Mouse (Mus musculus) intestine, embryonic 15.5 days (tissue): ENCODE results near the gene Pcsk6. TPM values are rescaled to one million over a fixed set of nuclear protein-coding genes. Genes with fewer than 3 reads are reported as not detected.
A peak's percentile ranks its signal among the peaks of the same experiment; 100 is the strongest.

Experiments used
- ATAC-seq: fragments of 200-750 bp; cut with Nextera tagmentation; 2 replicates; pipeline ENCODE4 v1.8.0; 2017; ENCODE audit warnings: moderate TSS enrichment, moderate library complexity
- H3K27ac ChIP-seq: fragments of 300-500 bp; sonication (generic); 2 replicates; pipeline ENCODE4 v1.5.1; 2015; ENCODE audit warnings: mild to moderate bottlenecking, inconsistent platforms
- H3K27me3 ChIP-seq: fragments of 300-500 bp; sonication (generic); replicated peaks from 2 replicates; pipeline ENCODE4 v1.6.1; 2015; ENCODE audit warnings: inconsistent platforms
- H3K36me3 ChIP-seq: fragments of 300-500 bp; sonication (generic); 2 replicates; pipeline ENCODE4 v1.6.1; 2015; ENCODE audit warnings: inconsistent platforms
- H3K4me1 ChIP-seq: fragments of 300-500 bp; sonication (generic); replicated peaks from 2 replicates; pipeline ENCODE4 v1.6.1; 2015; ENCODE audit warnings: inconsistent platforms
- H3K4me2 ChIP-seq: fragments of 300-500 bp; sonication (generic); replicated peaks from 2 replicates; pipeline ENCODE4 v1.6.1; 2015; ENCODE audit warnings: mild to moderate bottlenecking, inconsistent platforms
- H3K4me3 ChIP-seq: fragments of 300-500 bp; sonication (generic); replicated peaks from 2 replicates; pipeline ENCODE4 v1.5.1; 2015; ENCODE audit warnings: inconsistent platforms
- H3K9ac ChIP-seq: fragments of 300-500 bp; sonication (generic); 2 replicates; pipeline ENCODE4 v1.6.1; 2015; ENCODE audit warnings: inconsistent platforms
- H3K9me3 ChIP-seq: fragments of 300-500 bp; sonication (generic); 2 replicates; pipeline ENCODE4 v1.6.1; 2016; ENCODE audit warnings: inconsistent platforms
- WGBS: fragments of 180-500 bp; shearing (Covaris S2); methylation state at CpG from one replicate; pipeline ENCODE4 v1.1.7; 2015; 5-methylcytosine and 5-hydroxymethylcytosine counted together
- polyA plus RNA-seq: library from polyadenylated mRNA; unstranded; fragments of >200 nt; fragmentation: Nextera tagmentation; extraction: Ambion mirVana; gene quantifications from 2 replicates; pipeline ENCODE4 v1.2.1, GENCODE M21; 2015

Pcsk6 gene
- polyA plus RNA-seq, 1 experiment from 2014 or later = 2.6 TPM

- Histone ChIP-seq H3K9ac (no peak overlapping the region), H3K4me2 (no peak overlapping the region), H3K27me3 (no peaks in the 10 kb centered on the region; the same call in none of the 2 replicates), H3K4me3 (no peak overlapping the region), H3K27ac (no peak overlapping the region), H3K4me1 (no peaks in the 10 kb centered on the region), H3K9me3 (no peaks in the 10 kb centered on the region), H3K36me3 (no peaks in the 10 kb centered on the region)
- WGBS = 87% methylated on average over 7 of the region's 7 CpGs
- ATAC-seq = no peak
Observed at GRCm38 (mm10) chr7:65891831-65892230, 30.3 kb downstream of the Pcsk6 start.

GRCm38 (mm10) chr7:65892264-65892828 lies 30.8 kb downstream of the Pcsk6 start:
- H3K9ac ChIP-seq = no peak overlapping the region
- no peak overlapping the region for H3K4me2 ChIP-seq
- no peak overlapping the region for H3K27ac ChIP-seq
- 69% methylated on average over 9 of the region's 9 CpGs for WGBS
- H3K27me3 ChIP-seq = no peaks in the 10 kb centered on the region; the same call in none of the 2 replicates
- ATAC-seq = no peak
- H3K36me3 ChIP-seq = no peaks in the 10 kb centered on the region
- H3K9me3 ChIP-seq = no peaks in the 10 kb centered on the region
- no peaks in the 10 kb centered on the region for H3K4me1 ChIP-seq
- no peak overlapping the region for H3K4me3 ChIP-seq

- whole genome bisulfite sequencing = 88% methylated on average over 10 of the region's 10 CpGs
- no peaks in the 10 kb centered on the region; the same call in none of the 2 replicates for H3K27me3 ChIP-seq
Observed at GRCm38 (mm10) chr7:65893546-65893945, 32.0 kb downstream of the Pcsk6 start.

GRCm38 (mm10) chr7:65895262-65895661 lies 33.7 kb downstream of the Pcsk6 start:
- ATAC-seq = no peak
- Histone ChIP-seq H3K9me3 (no peaks in the 10 kb centered on the region), H3K9ac (no peak overlapping the region), H3K4me1 (no peaks in the 10 kb centered on the region), H3K36me3 (no peaks in the 10 kb centered on the region), H3K27me3 (no peaks in the 10 kb centered on the region; the same call in none of the 2 replicates), H3K27ac (no peak overlapping the region), H3K4me3 (no peak overlapping the region), H3K4me2 (no peak overlapping the region)
- WGBS = 72% methylated on average over 5 of the region's 5 CpGs

More at GRCm38 (mm10) chr7:65893546-65893945, 32.0 kb downstream of the Pcsk6 start:
- no peak overlapping the region for H3K4me3 ChIP-seq
- H3K4me1 ChIP-seq = no peaks in the 10 kb centered on the region
- H3K4me2 ChIP-seq = no peak overlapping the region
- H3K9ac ChIP-seq = no peak overlapping the region
- H3K9me3 ChIP-seq = no peaks in the 10 kb centered on the region
- no peak for ATAC-seq
- H3K27ac ChIP-seq = no peak overlapping the region
- H3K36me3 ChIP-seq = no peaks in the 10 kb centered on the region

GRCm38 (mm10) chr7:65901231-65901630 lies 39.7 kb downstream of the Pcsk6 start:
- Histone ChIP-seq H3K27me3 (no peaks in the 10 kb centered on the region), H3K9ac (no peak overlapping the region), H3K9me3 (no peaks in the 10 kb centered on the region), H3K27ac (no peak overlapping the region), H3K4me1 (no peaks in the 10 kb centered on the region; the same call in 1 of the 2 replicates), H3K36me3 (no peaks in the 10 kb centered on the region), H3K4me2 (no peak overlapping the region), H3K4me3 (no peak overlapping the region)
- no peak for ATAC-seq
- 81% methylated on average over 11 of the region's 11 CpGs for WGBS

GRCm38 (mm10) chr7:65902471-65903180 lies 41.1 kb downstream of the Pcsk6 start:
- Histone ChIP-seq H3K27me3 (no peaks in the 10 kb centered on the region), H3K9ac (no peak overlapping the region), H3K9me3 (no peaks in the 10 kb centered on the region), H3K36me3 (no peaks in the 10 kb centered on the region), H3K4me3 (no peak overlapping the region), H3K4me1 (no peaks in the 10 kb centered on the region; the same call in 1 of the 2 replicates), H3K27ac (peak overlapping the region; percentile 58), H3K4me2 (peak overlapping the region; percentile 32; the same call in 1 of the 2 replicates)
- WGBS = 27% methylated on average over 13 of the region's 13 CpGs
- peak; percentile 71 for ATAC-seq

GRCm38 (mm10) chr7:65903456-65903855 lies 41.9 kb downstream of the Pcsk6 start:
- WGBS = 85% methylated on average over 6 of the region's 6 CpGs
- ATAC-seq = no peak

GRCm38 (mm10) chr7:65906528-65907272 lies 45.2 kb downstream of the Pcsk6 start:
- no peaks in the 10 kb centered on the region for H3K9me3 ChIP-seq
- H3K4me3 ChIP-seq = no peak overlapping the region
- 73% methylated on average over 9 of the region's 9 CpGs for WGBS
- no peak overlapping the region for H3K4me2 ChIP-seq
- no peaks in the 10 kb centered on the region; the same call in 1 of the 2 replicates for H3K4me1 ChIP-seq
- no peaks in the 10 kb centered on the region for H3K36me3 ChIP-seq
- no peaks in the 10 kb centered on the region for H3K27me3 ChIP-seq
- no peak overlapping the region for H3K27ac ChIP-seq
- no peak overlapping the region for H3K9ac ChIP-seq
- no peak for ATAC-seq

More at GRCm38 (mm10) chr7:65903456-65903855, 41.9 kb downstream of the Pcsk6 start:
- H3K27ac ChIP-seq = no peak overlapping the region
- H3K4me3 ChIP-seq = no peak overlapping the region
- no peaks in the 10 kb centered on the region for H3K9me3 ChIP-seq
- H3K9ac ChIP-seq = no peak overlapping the region
- no peaks in the 10 kb centered on the region; the same call in 1 of the 2 replicates for H3K4me1 ChIP-seq
- no peak overlapping the region for H3K4me2 ChIP-seq
- H3K27me3 ChIP-seq = no peaks in the 10 kb centered on the region
- no peaks in the 10 kb centered on the region for H3K36me3 ChIP-seq

- no peak overlapping the region for H3K4me2 ChIP-seq
- no peak overlapping the region for H3K4me3 ChIP-seq
- H3K4me1 ChIP-seq = no peaks in the 10 kb centered on the region; the same call in 1 of the 2 replicates
- H3K9ac ChIP-seq = no peak overlapping the region
- no peaks in the 10 kb centered on the region for H3K36me3 ChIP-seq
- ATAC-seq = peak; percentile 28; the same call in 1 of the 2 replicates
- H3K27me3 ChIP-seq = no peaks in the 10 kb centered on the region
- no peak overlapping the region for H3K27ac ChIP-seq
- 59% methylated on average over 12 of the region's 12 CpGs for WGBS
- H3K9me3 ChIP-seq = no peaks in the 10 kb centered on the region
Observed at GRCm38 (mm10) chr7:65909343-65910127, 48.0 kb downstream of the Pcsk6 start.

- Histone ChIP-seq H3K4me2 (no peak overlapping the region), H3K27me3 (no peaks in the 10 kb centered on the region), H3K4me3 (no peak overlapping the region), H3K9ac (no peak overlapping the region), H3K9me3 (no peaks in the 10 kb centered on the region), H3K4me1 (peaks cover 5% of the 10 kb centered on the region; the same call in 1 of the 2 replicates), H3K36me3 (no peaks in the 10 kb centered on the region), H3K27ac (no peak overlapping the region)
- WGBS = 69% methylated on average over 3 of the region's 3 CpGs
- no peak for ATAC-seq
Observed at GRCm38 (mm10) chr7:65913088-65913610, 51.6 kb downstream of the Pcsk6 start.

GRCm38 (mm10) chr7:65914761-65915301 lies 53.3 kb downstream of the Pcsk6 start:
- Histone ChIP-seq H3K27ac (no peak overlapping the region), H3K4me1 (peaks cover 5% of the 10 kb centered on the region; the same call in 1 of the 2 replicates), H3K4me2 (no peak overlapping the region), H3K9ac (no peak overlapping the region), H3K27me3 (no peaks in the 10 kb centered on the region), H3K9me3 (no peaks in the 10 kb centered on the region), H3K36me3 (no peaks in the 10 kb centered on the region), H3K4me3 (no peak overlapping the region)
- 36% methylated on average over 11 of the region's 11 CpGs for WGBS
- peak; percentile 41; the same call in 1 of the 2 replicates for ATAC-seq
